Mouse (Mus musculus) MEL (cell line): Measurements from ENCODE around the gene Armcx4. TPM values are rescaled to one million over a fixed set of nuclear protein-coding genes. Genes with fewer than 3 reads are reported as not detected.

ENCODE experiments used
- DNase-seq: peaks from one replicate; pipeline ENCODE4 v3.0.0; 2011; ENCODE audit warnings: low read depth, low spot score
- H3K27ac ChIP-seq: 2 replicates; pipeline ENCODE4 v1.5.1; 2012; ENCODE audit warnings: low read depth, mild to moderate bottlenecking, control low read depth, low read length, moderate library complexity; ENCODE audit not compliant: control insufficient read depth
- H3K27me3 ChIP-seq, 2 experiments: fragments of 150-350 bp in 1 of 2; sonication (generic) in 1 of 2; 2 replicates each; pipeline ENCODE4 v1.6.1; 2012; ENCODE audit warnings: low read length in 2 of 2, mild to moderate bottlenecking in 2 of 2, improper control_type of control experiment in 1 of 2, moderate library complexity in 1 of 2; ENCODE audit not compliant: insufficient read depth in 2 of 2, control insufficient read depth in 1 of 2
- H3K36me3 ChIP-seq, 2 experiments: 2 replicates each; pipeline ENCODE4 v1.6.1; 2012 to 2014; ENCODE audit warnings: low read length in 2 of 2, improper control_type of control experiment in 1 of 2, inconsistent platforms in 1 of 2, mild to moderate bottlenecking in 1 of 2; ENCODE audit not compliant: insufficient read depth in 2 of 2, control insufficient read depth in 1 of 2
- H3K4me1 ChIP-seq, 2 experiments: fragments of 150-350 bp in 1 of 2; sonication (generic) in 1 of 2; 2 replicates each; pipeline ENCODE4 v1.6.1; 2012; ENCODE audit warnings: low read length in 2 of 2, improper control_type of control experiment in 1 of 2, mild to moderate bottlenecking in 1 of 2; ENCODE audit not compliant: insufficient read depth in 2 of 2, control insufficient read depth in 1 of 2
- H3K4me3 ChIP-seq, 2 experiments: fragments of 150-350 bp in 1 of 2; sonication (generic) in 1 of 2; 2 replicates each; pipeline ENCODE4 v1.5.1; 2012; ENCODE audit warnings: low read depth in 2 of 2, low read length in 2 of 2, mild to moderate bottlenecking in 2 of 2, moderate library complexity in 2 of 2, control low read depth in 1 of 2, improper control_type of control experiment in 1 of 2; ENCODE audit not compliant: control insufficient read depth in 1 of 2, insufficient read depth in 1 of 2
- H3K79me2 ChIP-seq: 2 replicates; pipeline ENCODE4 v1.6.1; 2012; ENCODE audit warnings: mild to moderate bottlenecking, low read length, moderate library complexity; ENCODE audit not compliant: control insufficient read depth, poor library complexity, insufficient read depth
- H3K9ac ChIP-seq: 2 replicates; pipeline ENCODE4 v1.6.1; 2012; ENCODE audit warnings: low read depth, mild to moderate bottlenecking, control low read depth, low read length, moderate library complexity; ENCODE audit not compliant: control insufficient read depth, poor library complexity, severe bottlenecking
- H3K9me3 ChIP-seq: fragments of 150-350 bp; sonication (generic); replicated peaks from 2 replicates; pipeline ENCODE4 v1.6.1; 2012; ENCODE audit warnings: mild to moderate bottlenecking, low read length, improper control_type of control experiment, moderate library complexity; ENCODE audit not compliant: insufficient read depth
- BHLHE40 ChIP-seq: IDR thresholded peaks from 2 replicates; pipeline ENCODE4 v1.6.1; 2012; ENCODE audit warnings: low read depth, mild to moderate bottlenecking, inconsistent platforms, low read length, improper control_type of control experiment, borderline replicate concordance
- CHD2 ChIP-seq: IDR thresholded peaks from 2 replicates; pipeline ENCODE4 v1.6.1; 2011; ENCODE audit warnings: low read length, improper control_type of control experiment
- CTCF ChIP-seq, 3 experiments: IDR thresholded peaks in 2 of 3; conservative IDR thresholded peaks in 1 of 3; 2 replicates each; pipeline ENCODE4 v1.5.1; 2011 to 2012; ENCODE audit warnings: low read length in 3 of 3, low read depth in 2 of 3, mild to moderate bottlenecking in 2 of 3, improper control_type of control experiment in 1 of 3, inconsistent platforms in 1 of 3, mixed read lengths in 1 of 3, moderate library complexity in 1 of 3; ENCODE audit not compliant: control insufficient read depth in 1 of 3, insufficient read depth in 1 of 3, poor library complexity in 1 of 3, severe bottlenecking in 1 of 3
- ELF1 ChIP-seq: IDR thresholded peaks from 2 replicates; pipeline ENCODE4 v1.6.1; 2014; ENCODE audit warnings: low read depth, mild to moderate bottlenecking, inconsistent platforms, low read length, improper control_type of control experiment, moderate library complexity
- EP300 ChIP-seq, 2 experiments: IDR thresholded peaks; 2 replicates each; pipeline ENCODE4 v1.6.1; 2011; ENCODE audit warnings: improper control_type of control experiment in 2 of 2, low read length in 2 of 2, low read depth in 1 of 2, mild to moderate bottlenecking in 1 of 2
- GABPA ChIP-seq: IDR thresholded peaks from 2 replicates; pipeline ENCODE4 v1.6.1; 2012; ENCODE audit warnings: low read depth, mild to moderate bottlenecking, inconsistent platforms, low read length, improper control_type of control experiment, moderate library complexity
- HCFC1 ChIP-seq: IDR thresholded peaks from 2 replicates; pipeline ENCODE4 v1.6.1; 2012; ENCODE audit warnings: low read depth, mild to moderate bottlenecking, inconsistent platforms, low read length, improper control_type of control experiment, moderate library complexity
- KAT2A ChIP-seq: conservative IDR thresholded peaks from 2 replicates; pipeline ENCODE4 v1.6.1; 2012; ENCODE audit warnings: low read depth, low read length, improper control_type of control experiment, inconsistent platforms
- MAFK ChIP-seq: IDR thresholded peaks from 2 replicates; pipeline ENCODE4 v1.6.1; 2011; ENCODE audit warnings: low read depth, mild to moderate bottlenecking, low read length, improper control_type of control experiment, borderline replicate concordance
- MAZ ChIP-seq: IDR thresholded peaks from 2 replicates; pipeline ENCODE4 v1.6.1; 2012; ENCODE audit warnings: low read depth, mild to moderate bottlenecking, inconsistent platforms, low read length, improper control_type of control experiment
- MEF2A ChIP-seq: IDR thresholded peaks from 2 replicates; pipeline ENCODE4 v1.6.1; 2014; ENCODE audit warnings: low read depth, mild to moderate bottlenecking, inconsistent platforms, low read length, improper control_type of control experiment; ENCODE audit not compliant: poor library complexity, insufficient replicate concordance, severe bottlenecking; ENCODE audit errors: extremely low read depth
- MXI1 ChIP-seq: IDR thresholded peaks from 2 replicates; pipeline ENCODE4 v1.6.1; 2011; ENCODE audit warnings: mild to moderate bottlenecking, low read depth, low read length, improper control_type of control experiment
- MYB ChIP-seq: IDR thresholded peaks from 2 replicates; pipeline ENCODE4 v1.6.1; 2011; ENCODE audit warnings: mild to moderate bottlenecking, low read depth, low read length, improper control_type of control experiment
- MYC ChIP-seq: IDR thresholded peaks from 2 replicates; pipeline ENCODE4 v1.6.1; 2011; ENCODE audit warnings: low read depth, mild to moderate bottlenecking, low read length, improper control_type of control experiment, moderate library complexity
- POLR2AphosphoS2 ChIP-seq: IDR thresholded peaks from 2 replicates; pipeline ENCODE4 v1.6.1; 2011; ENCODE audit warnings: low read length, improper control_type of control experiment
- POLR2AphosphoS5 ChIP-seq: IDR thresholded peaks from 2 replicates; pipeline ENCODE4 v1.6.1; 2012; ENCODE audit warnings: low read depth, borderline replicate concordance, mild to moderate bottlenecking, inconsistent platforms, low read length, moderate library complexity, mixed read lengths
- RCOR1 ChIP-seq: IDR thresholded peaks from 2 replicates; pipeline ENCODE4 v1.6.1; 2012; ENCODE audit warnings: low read depth, mild to moderate bottlenecking, inconsistent platforms, low read length, improper control_type of control experiment
- SIN3A ChIP-seq: IDR thresholded peaks from 2 replicates; pipeline ENCODE4 v1.6.1; 2012; ENCODE audit warnings: low read length, improper control_type of control experiment, inconsistent platforms
- SMC3 ChIP-seq: IDR thresholded peaks from 2 replicates; pipeline ENCODE4 v1.6.1; 2011; ENCODE audit warnings: low read depth, low read length, improper control_type of control experiment
- TBP ChIP-seq: IDR thresholded peaks from 2 replicates; pipeline ENCODE4 v1.8.0; 2011; ENCODE audit warnings: low read depth, low read length, improper control_type of control experiment
- TCF12 ChIP-seq: IDR thresholded peaks from 2 replicates; pipeline ENCODE4 v1.6.1; 2014; ENCODE audit warnings: low read depth, mild to moderate bottlenecking, inconsistent platforms, low read length, improper control_type of control experiment, moderate library complexity
- USF2 ChIP-seq, 2 experiments: IDR thresholded peaks; 2 replicates each; pipeline ENCODE4 v1.6.1; 2011 to 2012; ENCODE audit warnings: improper control_type of control experiment in 2 of 2, low read length in 2 of 2, borderline replicate concordance in 1 of 2, inconsistent platforms in 1 of 2, low read depth in 1 of 2, mild to moderate bottlenecking in 1 of 2; ENCODE audit not compliant: insufficient read depth in 1 of 2
- ZC3H11A ChIP-seq: IDR thresholded peaks from 2 replicates; pipeline ENCODE4 v1.6.1; 2012; ENCODE audit warnings: low read depth, mild to moderate bottlenecking, inconsistent platforms, low read length, improper control_type of control experiment
- ZKSCAN1 ChIP-seq: IDR thresholded peaks from 2 replicates; pipeline ENCODE4 v1.6.1; 2012; ENCODE audit warnings: low read depth, mild to moderate bottlenecking, inconsistent platforms, low read length, improper control_type of control experiment, moderate library complexity
- ZMIZ1 ChIP-seq: IDR thresholded peaks from 2 replicates; pipeline ENCODE4 v1.6.1; 2012; ENCODE audit warnings: low read depth, mild to moderate bottlenecking, inconsistent platforms, low read length, improper control_type of control experiment, moderate library complexity
- ZNF384 ChIP-seq: IDR thresholded peaks from 2 replicates; pipeline ENCODE4 v1.6.1; 2012; ENCODE audit warnings: low read depth, mild to moderate bottlenecking, inconsistent platforms, low read length, improper control_type of control experiment
- polyA plus RNA-seq, 2 experiments: library from polyadenylated mRNA; stranded (reverse) in 1 of 2; unstranded in 1 of 2; fragments of >175 nt in 1 of 2; fragments of >200 nt in 1 of 2; gene quantifications; 2 replicates each; pipeline versions ENCODE4 v1.2.1 to v1.2.4; 2012; ENCODE audit warnings: low replicate concordance in 2 of 2, low read depth in 1 of 2; ENCODE audit not compliant: insufficient read length in 2 of 2, insufficient read depth in 1 of 2, missing spikeins in 1 of 2
- total RNA-seq: library from RNA; depleted of rRNA; stranded (reverse); fragments of 300-350 nt; gene quantifications from 2 replicates; pipeline ENCODE4 v1.2.3, GENCODE M21; 2012

The Armcx4 gene
- total and polyA plus RNA-seq, 3 experiments, result not detected

GRCm38 (mm10) chrX:134684936-134685335 lies 1.4 kb upstream of the Armcx4 start:
- DNase-seq, result no peak
- no peaks in the 10 kb centered on the region for H3K79me2 ChIP-seq
- H3K9ac ChIP-seq, result no peak overlapping the region
- no peak overlapping the region for H3K27ac ChIP-seq
- H3K9me3 ChIP-seq, result no peaks in the 10 kb centered on the region
- H3K4me1 ChIP-seq, result no peaks in the 10 kb centered on the region
- no peak overlapping the region for H3K4me3 ChIP-seq
- H3K27me3 ChIP-seq, result peaks cover 0 to 2% of the 10 kb centered on the region in 2 experiments; a peak in 2 of 4 replicates
- no peaks in the 10 kb centered on the region for H3K36me3 ChIP-seq
- TF ChIP-seq SMC3 (no peak), MAFK (no peak), TBP (no peak), MYC (no peak), MYB (no peak), RCOR1 (no peak), MEF2A (no peak), KAT2A (no peak), MXI1 (no peak), EP300 (IDR thresholded peaks at IDR 0.05; ENCODE audit: low read depth in 1 of 2, low read length in 2 of 2) (no peak), POLR2AphosphoS5 (no peak)

- H3K36me3 ChIP-seq, result no peaks in the 10 kb centered on the region
- no peak overlapping the region for H3K9ac ChIP-seq
- H3K79me2 ChIP-seq, result no peaks in the 10 kb centered on the region
- no peak for TF ChIP-seq CTCF (IDR thresholded peaks at IDR 0.05 in 2 of 3, conservative IDR thresholded peaks at IDR 0.05 in 1 of 3; ENCODE audit: control insufficient read depth in 1 of 3, insufficient read depth in 1 of 3, low read depth in 2 of 3, low read length in 3 of 3, poor library complexity in 1 of 3, severe bottlenecking in 1 of 3)
- H3K9me3 ChIP-seq, result no peaks in the 10 kb centered on the region
- H3K4me1 ChIP-seq, result no peaks in the 10 kb centered on the region
- H3K4me3 ChIP-seq, result no peak overlapping the region
- no peak overlapping the region for H3K27ac ChIP-seq
- H3K27me3 ChIP-seq, result peaks cover 0 to 2% of the 10 kb centered on the region in 2 experiments; a peak in 1 of 4 replicates
- no peak for DNase-seq
Observed at GRCm38 (mm10) chrX:134686739-134687171, 436 bp downstream of the Armcx4 start.

GRCm38 (mm10) chrX:134689676-134690075 lies 3.4 kb downstream of the Armcx4 start:
- no peaks in the 10 kb centered on the region for H3K27me3 ChIP-seq
- TF ChIP-seq ZKSCAN1 (no peak), ZMIZ1 (no peak), ELF1 (no peak), ZC3H11A (no peak), TBP (no peak), ZNF384 (no peak), BHLHE40 (no peak), MAZ (no peak), POLR2AphosphoS5 (no peak), POLR2AphosphoS2 (no peak), GABPA (no peak), MYB (no peak), CTCF (IDR thresholded peaks at IDR 0.05 in 2 of 3, conservative IDR thresholded peaks at IDR 0.05 in 1 of 3; ENCODE audit: control insufficient read depth in 1 of 3, insufficient read depth in 1 of 3, low read depth in 2 of 3, low read length in 3 of 3, poor library complexity in 1 of 3, severe bottlenecking in 1 of 3) (no peak), TCF12 (no peak), USF2 (IDR thresholded peaks at IDR 0.05; ENCODE audit: borderline replicate concordance in 1 of 2, insufficient read depth in 1 of 2, low read depth in 1 of 2, low read length in 2 of 2) (no peak), SIN3A (no peak), HCFC1 (no peak), CHD2 (no peak)

More at GRCm38 (mm10) chrX:134689676-134690075, 3.4 kb downstream of the Armcx4 start:
- Histone ChIP-seq H3K36me3 (no peaks in the 10 kb centered on the region), H3K9ac (no peak overlapping the region), H3K79me2 (no peaks in the 10 kb centered on the region), H3K27ac (no peak overlapping the region), H3K4me1 (no peaks in the 10 kb centered on the region), H3K4me3 (no peak overlapping the region), H3K9me3 (no peaks in the 10 kb centered on the region)
- DNase-seq, result no peak
